Mouse (Mus musculus) heart, postnatal 36 days (tissue): ENCODE data around the gene Ccdc57. TPM values are rescaled to one million over a fixed set of nuclear protein-coding genes. Genes with fewer than 3 reads are reported as not detected.
"Not testable (repeated sequence)": the region's sequence is repeated elsewhere in the genome, so short reads cannot be mapped to it uniquely, and the experiment has no call there.

Source experiments
- DNase-seq, 2 experiments: peaks; one replicate each; pipeline ENCODE4 v3.0.0; 2021 to 2022
- intact Hi-C: fragments of 180-260 bp; cut with DNase I; formaldehyde crosslinking; loops from one replicate; pipeline ENCODE4 v1.15.1; 2025
- total RNA-seq, 2 experiments: library from RNA; stranded (reverse); gene quantifications; 2 replicates each; pipeline ENCODE4 v1.2.3; 2021

Ccdc57 gene
- total RNA-seq, 2 experiments from 2014 or later = 0.79 to 1.6 TPM

DNA sequence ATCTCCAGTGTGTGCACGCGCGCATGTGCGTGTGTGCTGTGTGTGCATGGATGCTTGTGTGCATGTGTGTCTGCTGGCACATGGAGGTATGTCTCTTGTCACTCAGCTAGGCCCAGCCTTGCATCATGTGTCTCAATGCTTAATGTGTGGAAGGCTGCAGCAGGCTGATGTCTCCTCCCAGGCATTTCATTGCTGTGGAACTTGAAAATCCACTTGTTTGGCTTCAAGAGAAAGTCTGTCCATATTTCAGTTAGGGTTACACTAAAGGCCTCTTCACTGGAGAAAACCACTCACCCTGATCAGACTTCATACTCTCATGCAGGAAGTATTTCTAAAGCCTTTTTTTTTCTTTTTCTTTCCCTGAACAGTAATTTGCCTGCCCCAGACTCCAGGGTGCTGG, 79.5 kb downstream of the Ccdc57 start:
- intact Hi-C loops = no loop called here
- no peak for DNase-seq

DNA sequence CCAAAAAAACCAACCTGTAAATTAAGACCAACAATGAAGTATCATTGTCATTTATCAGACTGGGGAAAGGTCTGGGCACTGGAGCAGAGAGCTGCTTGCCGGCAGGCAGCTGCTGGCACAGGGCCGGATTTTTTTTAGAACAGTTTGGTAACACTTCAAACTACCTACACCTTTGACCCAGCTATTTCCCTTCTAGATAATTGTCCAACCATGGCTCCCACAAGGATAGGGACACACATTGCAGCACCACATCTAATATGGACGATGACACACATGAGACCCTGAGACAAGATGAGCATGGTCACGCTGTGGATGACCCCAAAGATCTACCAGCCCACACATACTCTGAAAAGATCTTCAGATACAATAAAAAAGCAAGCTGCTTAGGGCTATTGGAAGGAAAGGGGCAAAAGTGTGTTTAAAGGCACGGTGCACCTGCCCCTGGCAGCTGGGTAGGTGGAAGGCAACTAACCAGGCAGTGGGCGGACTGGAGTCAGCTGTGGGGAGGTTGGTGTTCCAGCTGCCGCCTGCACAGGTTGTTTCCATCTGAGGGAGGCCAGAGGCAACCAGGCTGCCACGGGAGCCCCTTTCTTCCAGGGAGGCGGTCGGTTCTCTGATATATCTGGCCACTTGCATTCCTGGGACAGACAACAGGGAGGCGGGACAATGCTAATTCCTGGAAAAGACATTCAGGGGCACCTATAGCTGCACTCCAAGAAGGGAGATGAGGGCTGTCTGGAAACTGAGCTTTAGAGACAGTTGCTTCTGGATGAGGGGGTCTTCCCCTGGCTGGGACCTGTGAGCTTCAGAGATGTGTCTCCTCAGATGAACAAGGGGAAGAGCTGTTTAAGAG, 80.4 kb downstream of the Ccdc57 start:
- intact Hi-C loops = no loop called here

DNA sequence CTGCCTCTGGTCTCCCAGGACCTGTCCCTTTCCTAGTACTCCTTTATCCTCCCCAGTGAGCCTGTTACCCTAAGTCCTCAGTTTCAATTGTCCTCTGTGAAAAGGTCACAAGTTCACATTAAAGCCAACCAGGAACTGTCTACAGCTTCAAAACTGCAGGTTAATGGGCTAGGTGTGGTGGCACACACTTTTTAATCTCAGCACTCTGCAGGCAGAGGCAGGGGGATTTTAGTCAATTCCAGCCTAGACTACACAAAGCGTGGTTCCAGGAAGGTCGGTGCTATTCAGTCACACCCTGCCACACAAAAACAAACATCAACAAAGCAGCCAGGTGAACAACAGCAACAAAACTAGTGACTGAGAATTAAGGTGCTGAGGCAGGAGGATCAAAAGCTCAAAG, 81.1 kb downstream of the Ccdc57 start:
- intact Hi-C loops = no loop called here
- DNase-seq = no peak

More for the DNA sequence above, 80.4 kb downstream of the Ccdc57 start:
- peak; percentile 34 to 43 for DNase-seq

DNA sequence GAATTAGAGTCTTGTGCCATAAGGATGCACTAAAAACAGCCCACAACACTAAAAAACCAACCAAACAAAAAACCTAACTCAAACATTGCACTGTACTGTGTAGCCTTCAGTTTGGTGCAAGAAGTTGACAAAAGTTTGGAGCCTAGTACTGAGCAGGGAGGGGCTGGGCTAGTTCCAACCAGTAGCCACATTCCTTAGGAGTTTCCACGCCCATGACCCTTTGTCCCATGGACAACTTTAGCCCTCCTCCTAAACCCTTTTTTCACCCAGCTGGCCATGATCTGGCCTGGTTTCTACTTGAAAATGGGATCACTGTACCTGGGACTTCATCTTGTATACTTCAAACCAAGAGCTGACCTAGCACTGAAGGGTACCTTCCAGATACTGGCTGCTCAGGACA, 81.5 kb downstream of the Ccdc57 start:
- no peak for DNase-seq
- intact Hi-C loops = no loop called here

DNA sequence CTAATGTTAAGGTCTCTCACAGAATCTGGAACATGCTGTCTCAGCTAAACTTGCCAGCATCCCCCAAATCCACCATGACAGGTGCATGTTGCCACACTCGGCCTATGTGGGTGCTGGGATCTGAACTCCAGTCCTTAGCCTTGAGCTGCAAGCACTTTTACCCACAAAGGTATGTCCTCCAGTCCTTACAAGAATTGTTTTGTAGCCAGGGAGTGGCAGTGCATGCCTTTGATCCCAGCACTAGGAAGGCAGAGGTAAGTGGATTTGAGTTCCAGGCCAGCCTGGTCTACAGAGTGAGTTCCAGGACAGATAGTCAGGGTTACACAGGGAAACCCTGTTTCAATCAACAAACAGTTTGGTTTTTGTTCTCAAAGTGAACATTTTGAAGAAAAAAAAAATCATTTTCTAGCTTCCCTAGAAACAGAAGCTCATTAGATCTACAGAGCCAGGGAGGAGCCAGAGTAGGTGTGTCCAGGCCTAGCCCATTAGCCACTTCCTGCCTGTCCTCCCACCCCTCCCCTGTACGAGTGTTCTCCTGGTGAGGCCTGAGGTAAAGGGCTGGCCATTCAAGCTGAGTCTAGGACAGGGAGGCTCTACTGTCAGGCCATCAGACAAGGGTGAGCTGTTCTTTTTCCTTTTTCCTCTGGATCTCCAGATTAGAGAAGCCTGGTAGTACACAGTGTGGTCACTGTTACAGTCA, 82.2 kb downstream of the Ccdc57 start:
- intact Hi-C loops = no loop called here
- no peak for DNase-seq

DNA sequence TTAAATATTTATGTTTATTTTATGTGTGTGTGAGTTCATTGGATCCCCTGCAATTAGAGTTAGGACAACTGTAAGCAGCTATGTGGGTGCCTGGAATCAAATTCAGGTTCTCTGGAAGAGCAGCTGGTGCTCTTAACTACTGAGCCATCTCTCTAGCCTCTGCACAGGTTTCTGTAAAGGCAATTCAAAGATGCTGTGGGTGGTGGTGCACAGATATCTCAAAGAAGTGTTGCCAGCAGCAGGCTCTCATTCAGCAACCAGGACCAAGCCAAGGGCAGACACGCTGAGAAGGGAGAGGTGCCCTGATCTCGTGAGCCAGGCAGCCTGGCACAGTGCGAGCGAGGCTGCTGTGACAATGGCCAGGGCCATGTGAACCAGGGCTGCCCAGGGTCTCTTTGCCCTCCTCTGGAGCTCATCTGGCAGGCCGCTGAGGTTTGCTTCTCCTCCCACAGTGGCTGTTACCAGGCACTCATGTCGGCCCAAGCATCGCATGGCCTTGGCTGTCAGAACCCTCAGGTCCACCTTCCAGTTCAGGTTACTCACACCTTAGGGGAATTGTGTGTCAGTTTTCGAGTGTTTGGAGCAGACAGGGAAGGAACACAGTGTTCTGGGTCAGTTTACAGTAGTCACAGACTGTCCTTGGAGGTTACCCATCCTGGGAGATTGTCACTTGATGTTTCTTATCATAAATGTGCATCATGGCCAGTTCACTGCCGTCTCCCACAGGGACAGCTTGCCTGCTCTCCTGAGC, 85.8 kb downstream of the Ccdc57 start:
- DNase-seq = no peak
- intact Hi-C loops = no loop called here

DNA sequence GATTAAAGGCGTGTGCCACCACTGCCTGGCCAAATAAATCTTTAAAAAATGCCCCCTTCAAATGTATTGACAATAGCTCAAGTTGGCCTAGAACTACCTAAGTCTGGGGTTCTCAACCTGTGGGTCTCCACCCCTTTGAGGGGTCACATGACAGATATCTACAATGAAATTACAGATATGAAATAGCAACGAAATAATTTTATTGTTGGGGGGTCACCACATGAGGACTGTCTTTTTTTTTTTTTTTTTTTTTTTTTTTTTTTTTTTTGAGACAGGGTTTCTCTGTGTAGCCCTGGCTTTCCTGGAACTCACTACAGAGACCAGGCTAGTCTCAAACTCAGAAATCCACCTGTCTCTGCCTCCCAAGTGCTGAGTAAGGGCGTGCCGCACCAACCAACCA, 88.3 kb downstream of the Ccdc57 start:
- intact Hi-C loops = no loop called here
- no peak for DNase-seq

DNA sequence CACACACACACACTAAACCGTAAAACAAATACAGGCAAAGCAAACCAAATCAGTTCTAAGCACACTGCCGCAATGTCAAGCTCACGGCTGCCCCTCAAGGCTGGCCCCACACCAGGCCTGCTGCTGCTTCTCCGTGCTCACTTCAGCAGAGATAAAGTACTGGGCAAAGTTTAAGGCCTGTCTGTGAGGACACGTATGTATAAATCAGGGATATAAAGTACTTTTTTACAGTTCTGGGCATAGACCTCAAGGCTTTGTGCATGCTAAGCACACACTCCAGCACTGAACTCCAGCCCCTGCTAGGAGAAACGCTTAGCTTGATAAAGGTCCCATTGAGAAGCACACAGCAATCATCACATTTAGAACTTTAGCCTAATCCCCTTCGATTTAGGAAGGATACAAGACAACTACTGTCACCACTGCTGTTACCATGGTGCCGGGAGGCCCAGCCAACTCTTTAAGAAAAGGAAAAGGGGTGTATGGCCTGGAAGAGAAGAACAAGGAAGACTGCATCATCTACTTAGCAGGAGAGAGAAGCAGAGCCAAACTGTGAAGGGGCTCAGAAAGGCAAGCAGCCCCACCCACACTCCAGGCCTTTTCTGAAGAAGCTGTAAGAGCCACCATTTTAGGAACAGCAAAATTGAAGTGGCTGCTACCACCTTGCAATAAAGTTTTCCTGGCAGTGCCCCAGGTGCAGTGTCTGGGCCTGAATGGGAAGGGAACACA, 99.0 kb downstream of the Ccdc57 start:
- intact Hi-C loops = no loop called here
- DNase-seq = no peak

DNA sequence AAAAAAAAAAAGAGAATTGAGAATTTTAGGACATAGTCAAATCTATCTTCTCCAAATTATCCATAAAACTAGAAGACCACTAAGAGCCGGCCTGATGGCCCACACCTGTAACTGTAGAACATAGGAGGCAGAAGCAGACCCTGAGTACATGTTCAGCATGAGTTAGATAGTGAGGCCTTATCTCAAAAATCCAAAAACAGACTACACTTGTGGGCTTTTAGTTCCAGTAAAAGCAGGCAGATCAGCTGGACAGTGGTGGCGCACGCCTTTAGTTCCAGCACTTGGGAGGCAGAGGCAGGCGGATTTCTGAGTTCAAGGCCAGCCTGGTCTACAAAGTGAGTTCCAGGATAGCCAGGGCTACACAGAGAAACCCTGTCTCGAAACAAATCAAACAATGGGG, 99.7 kb downstream of the Ccdc57 start:
- intact Hi-C loops, DNase-seq: not testable (repeated sequence)

DNA sequence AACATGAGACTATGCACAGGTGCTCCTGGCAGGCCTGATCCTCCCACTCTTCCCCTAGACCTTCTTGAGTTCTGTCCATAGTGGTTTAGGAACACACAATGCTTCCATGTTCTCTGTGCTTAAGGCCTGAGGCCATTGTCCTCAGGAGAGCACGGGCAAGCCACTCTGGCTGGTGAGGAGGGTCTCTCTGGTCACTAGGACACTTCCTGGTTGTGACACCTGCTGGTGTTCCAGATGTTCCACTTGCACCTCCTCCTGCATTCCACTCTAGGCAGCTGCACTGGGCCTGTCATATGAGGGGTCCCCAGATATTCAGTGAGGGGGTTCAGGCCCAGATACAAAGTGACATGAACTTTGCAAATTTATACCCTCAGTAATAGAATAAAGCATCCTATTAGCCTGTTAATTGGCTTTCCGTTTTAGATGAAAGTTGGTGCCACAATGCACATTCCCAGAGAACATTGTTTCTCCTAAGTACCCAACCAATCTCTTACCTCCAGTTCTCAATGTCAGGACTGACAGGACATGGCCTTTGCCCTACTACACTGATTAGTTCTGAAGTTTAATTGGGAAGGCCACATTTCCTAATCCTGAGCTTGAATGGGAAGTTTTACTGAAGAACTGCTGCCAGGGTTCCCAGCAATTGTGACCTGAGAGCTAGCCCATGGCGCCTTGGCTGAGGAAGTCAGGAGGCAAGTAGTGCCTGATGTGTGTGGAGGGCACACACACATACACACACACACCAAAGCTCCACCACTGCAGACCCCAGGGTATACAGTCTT, 100.8 kb downstream of the Ccdc57 start:
- DNase-seq = no peak

DNA sequence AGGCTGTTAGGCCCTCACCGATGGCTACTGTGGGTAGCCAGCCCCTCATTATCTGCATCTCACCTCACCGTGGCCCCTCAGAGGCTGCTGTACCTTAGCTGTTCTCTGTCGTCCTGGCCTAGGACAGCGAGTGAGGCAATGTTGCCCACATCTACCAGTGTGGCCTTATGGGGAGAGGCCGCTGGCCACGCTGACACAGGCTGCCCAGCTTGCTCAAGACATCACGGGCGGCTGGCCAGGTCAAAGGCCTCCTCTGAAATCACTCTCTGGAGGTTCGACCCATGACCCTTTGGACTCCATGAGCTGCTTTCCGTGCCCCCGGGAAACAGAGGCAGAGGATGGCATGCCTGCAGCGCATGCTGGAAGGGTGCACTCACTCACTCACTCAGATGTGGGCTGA, 102.0 kb downstream of the Ccdc57 start:
- DNase-seq = no peak
- intact Hi-C loops = no loop called here

More for the DNA sequence above, 100.8 kb downstream of the Ccdc57 start:
- intact Hi-C loops = no loop called here

DNA sequence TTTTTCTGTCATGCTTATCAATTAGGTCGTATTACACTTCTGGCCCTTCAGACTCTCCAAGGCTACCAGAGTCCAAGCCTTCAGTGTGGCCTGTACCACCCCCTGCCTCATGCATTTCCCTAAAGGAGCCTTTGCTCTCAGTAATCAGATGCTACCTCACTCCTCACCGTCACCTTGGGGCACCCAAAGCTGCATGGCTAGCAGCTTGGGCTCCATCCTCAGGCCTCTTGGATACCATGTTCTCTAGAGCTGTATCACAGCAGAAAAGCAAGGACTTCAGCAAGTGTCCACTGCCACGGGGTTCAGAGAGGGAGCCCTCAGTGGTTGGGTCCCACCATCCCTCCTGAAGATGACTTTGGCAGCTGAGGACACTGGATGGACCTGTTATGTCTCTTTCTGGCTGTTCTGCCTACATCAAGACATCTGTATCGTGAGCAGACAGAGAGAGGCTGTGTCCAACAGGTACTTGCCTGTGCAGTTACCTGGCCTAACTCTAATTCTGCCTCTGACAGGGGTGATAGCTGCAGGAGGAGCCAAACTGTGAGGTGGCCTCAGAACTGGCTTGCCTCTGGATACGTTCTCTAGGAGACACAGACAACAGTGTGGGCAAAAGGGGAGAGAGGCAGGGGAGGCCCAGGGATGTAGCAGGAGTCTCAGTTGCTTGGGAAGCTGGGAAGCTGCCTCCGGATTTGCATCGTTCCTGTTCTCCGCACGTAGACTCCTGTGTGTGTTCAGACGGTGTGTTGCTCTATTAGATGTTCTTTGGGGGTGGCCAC, 102.7 kb downstream of the Ccdc57 start:
- intact Hi-C loops = no loop called here
- DNase-seq = no peak

DNA sequence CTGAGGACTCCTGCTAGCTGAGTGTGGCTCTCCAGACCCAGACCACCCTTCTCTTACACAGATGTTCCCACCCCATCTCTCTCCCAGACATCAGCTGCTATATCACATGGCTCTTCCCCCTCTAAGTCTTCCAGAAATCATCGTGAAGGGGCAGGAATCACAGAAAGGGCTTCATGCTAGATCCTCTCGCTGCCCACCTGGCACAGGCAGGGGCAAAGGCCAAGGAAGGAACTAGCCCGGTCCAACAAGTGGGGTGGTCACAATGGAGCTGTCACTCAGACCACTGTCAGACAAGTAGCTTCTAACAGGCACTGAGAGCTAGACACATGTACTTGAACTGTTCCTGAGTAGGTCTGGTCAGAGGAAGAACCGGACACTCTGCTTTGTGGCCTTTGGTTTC, 104.3 kb downstream of the Ccdc57 start:
- DNase-seq = no peak
- intact Hi-C loops = no loop called here

DNA sequence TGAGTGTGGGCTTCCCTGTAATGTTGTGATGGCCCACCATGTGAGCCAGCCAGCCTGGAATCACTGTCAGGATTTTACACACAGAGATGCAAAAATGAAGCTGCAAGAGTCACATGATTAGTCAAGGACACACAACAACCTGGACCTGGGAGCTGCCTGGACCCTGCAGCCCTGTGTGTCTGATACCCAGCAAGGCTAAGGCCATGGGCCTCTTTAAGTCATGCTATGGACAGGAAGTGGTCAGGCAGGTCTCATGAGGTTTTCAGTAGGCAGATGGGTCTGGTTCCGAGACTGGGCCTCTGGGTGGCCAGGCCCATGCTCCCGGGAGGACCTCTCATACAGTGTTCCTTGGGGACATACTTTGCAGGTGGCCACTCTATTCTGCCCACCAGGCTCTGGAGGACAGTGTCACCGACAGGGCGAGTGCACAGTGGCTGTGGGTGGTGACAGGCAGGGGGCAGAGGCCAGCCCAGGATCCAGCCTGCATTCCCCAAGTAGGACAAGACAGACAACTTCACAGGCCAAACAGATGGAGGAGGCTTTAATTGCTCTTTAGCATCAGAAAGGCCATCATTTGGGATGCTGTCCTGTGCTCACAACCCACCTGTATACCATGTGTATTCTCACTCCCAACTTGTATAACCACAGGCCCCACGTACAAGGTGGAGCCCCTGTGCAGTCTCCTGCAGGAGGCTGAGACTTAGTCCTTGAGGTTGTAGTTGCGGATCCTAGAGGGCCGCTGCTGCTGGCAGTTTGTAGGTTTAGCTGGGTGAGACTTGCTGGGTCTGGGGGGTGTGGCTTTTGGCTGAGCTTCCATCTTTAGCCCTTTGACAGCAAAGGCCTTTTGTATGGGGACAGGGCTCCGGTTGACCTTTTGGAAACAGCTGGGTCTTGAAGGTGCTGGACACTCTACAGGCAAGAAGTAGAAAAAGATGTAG, 106.4 kb downstream of the Ccdc57 start:
- no peak for DNase-seq
- intact Hi-C loops = no loop called here

DNA sequence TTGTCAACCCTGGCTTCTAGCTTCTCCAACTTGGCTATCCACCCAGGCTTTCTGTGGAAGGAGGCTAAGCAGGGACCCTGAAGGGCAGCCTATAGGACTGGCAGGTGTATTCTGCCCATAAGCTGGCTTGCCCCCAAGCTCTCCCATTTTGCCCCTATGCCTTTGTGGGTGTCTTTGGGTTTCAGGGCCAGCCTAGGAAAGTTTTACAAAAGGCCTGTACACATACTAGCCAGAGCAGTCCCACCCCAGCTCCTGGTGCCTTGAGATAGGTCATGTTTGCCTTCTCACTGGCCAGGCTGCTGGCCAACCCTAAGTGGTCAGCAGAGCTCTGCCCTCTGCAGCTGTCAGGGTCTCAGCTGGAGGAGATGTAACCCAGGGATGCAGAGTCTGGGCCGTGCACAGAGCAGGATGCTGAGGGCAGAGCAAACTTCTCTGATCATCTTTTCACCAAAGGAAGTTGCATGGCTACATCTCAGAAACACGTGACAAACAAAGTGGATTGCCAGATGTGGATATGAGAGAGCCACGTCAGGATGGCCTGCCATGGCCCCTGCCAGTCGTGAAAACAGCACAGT, 107.3 kb downstream of the Ccdc57 start:
- intact Hi-C loops = no loop called here
- no peak for DNase-seq

DNA sequence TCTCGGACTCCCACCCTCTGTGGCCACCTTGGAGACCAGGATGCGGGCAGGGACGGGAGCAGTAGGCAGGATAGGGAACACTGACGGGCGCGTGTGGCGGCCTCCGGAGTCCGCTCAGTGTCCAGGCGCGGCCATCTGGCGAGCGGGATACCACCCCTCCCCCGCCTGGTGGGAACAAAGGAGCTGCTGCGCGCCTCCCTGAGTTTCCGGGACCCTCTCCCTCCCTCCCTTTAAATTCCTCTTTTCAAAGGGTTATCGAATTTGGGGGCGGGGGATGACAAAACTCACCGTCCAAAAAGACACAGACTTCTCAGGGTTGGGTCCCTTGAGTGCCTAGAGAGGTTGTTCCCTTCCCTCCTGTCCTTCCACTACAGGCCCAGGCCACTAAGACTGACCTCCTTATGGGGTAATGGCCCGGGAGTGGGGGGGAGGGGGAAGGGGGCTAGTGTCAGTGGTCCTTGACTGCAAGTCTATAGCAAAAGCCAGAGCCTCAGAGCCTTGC, 107.8 kb downstream of the Ccdc57 start:
- no peak for DNase-seq
- intact Hi-C loops = no loop called here

DNA sequence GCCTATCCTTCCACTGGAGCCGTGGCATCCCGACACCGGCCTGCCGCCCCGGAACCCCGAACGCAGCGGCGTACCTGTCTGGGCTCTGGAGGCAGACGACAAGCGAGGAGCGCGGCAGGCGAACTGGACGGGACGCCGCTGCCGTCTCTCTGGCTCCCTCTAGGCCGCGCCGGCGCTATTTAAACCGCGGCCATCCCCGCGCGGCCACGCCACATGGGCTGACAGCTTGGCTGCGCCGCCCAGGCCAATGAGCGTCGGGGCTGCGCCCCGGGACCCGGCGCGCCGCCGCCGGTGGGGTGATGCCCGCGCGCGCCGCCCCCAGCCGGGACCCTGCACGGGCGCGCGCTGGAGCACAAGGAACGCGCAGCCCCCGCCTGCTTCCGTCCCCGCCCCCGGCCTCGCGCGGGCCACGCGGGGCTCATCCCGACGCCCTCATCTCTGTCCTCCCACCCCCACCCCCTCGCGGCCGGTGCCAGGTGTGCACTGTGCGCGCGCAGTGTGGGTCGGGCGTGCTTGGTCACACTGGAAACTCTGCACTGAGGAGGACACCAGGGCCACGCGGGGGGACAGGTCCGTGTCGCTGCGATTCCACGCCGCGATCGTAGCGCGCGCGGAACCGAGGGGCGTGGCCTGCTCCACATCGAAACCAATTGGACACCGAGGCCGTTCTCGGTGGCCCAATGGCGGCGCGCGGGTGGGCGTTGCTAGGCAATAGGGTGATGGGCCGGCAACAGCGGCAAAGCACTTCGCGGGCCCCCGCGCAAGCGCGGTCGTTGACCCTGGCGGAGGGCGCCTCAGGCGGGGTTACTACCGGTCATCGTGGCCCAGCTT, 108.5 kb downstream of the Ccdc57 start, which contains the start of gene Fasn:
Fasn (minus strand) TSS at position 592 of the 831 bp plus-strand sequence.
- peak; percentile 92 to 96 for DNase-seq
- intact Hi-C loops = no loop called here
